Mouse (Mus musculus): ENCODE measurements at regions not wholly inside any gene's neighbourhood (a gene's known extent, or its start where the extent isn't known, plus 50 kb on each side); places are given as distances from the start of the nearest gene placed in this dataset.

GRCm38 (mm10) chr2:137257847-137258515 is 141.5 kb upstream of the Jag1 start:
- DNase-seq (ENCODE audit: inconsistent ontology term) = no peak

- no peak for DNase-seq (ENCODE audit: inconsistent ontology term)
Observed at GRCm38 (mm10) chr2:137247931-137248330, 131.5 kb upstream of the Jag1 start.

GRCm38 (mm10) chr2:137244370-137244769 is 127.9 kb upstream of the Jag1 start:
- DNase-seq (ENCODE audit: inconsistent ontology term) = no peak

- DNase-seq (ENCODE audit: inconsistent ontology term) = no peak
Observed at GRCm38 (mm10) chr2:137243914-137244313, 127.5 kb upstream of the Jag1 start.

GRCm38 (mm10) chr2:137236961-137237360 is 120.5 kb upstream of the Jag1 start:
- no peak for DNase-seq (ENCODE audit: inconsistent ontology term)

- no peak for DNase-seq (ENCODE audit: inconsistent ontology term)
Observed at GRCm38 (mm10) chr2:137233936-137234335, 117.5 kb upstream of the Jag1 start.

GRCm38 (mm10) chr2:137231161-137231560 is 114.7 kb upstream of the Jag1 start:
- DNase-seq (ENCODE audit: inconsistent ontology term) = no peak

GRCm38 (mm10) chr2:137229422-137230069 is 113.1 kb upstream of the Jag1 start:
- no peak for DNase-seq (ENCODE audit: inconsistent ontology term)

GRCm38 (mm10) chr2:137227495-137227894 is 111.1 kb upstream of the Jag1 start:
- no peak for DNase-seq (ENCODE audit: inconsistent ontology term)

GRCm38 (mm10) chr2:137224702-137225552 is 108.5 kb upstream of the Jag1 start:
- DNase-seq (ENCODE audit: inconsistent ontology term) = peak; percentile 13

- DNase-seq (ENCODE audit: inconsistent ontology term) = no peak
Observed at GRCm38 (mm10) chr2:137215697-137216096, 99.3 kb upstream of the Jag1 start.

GRCm38 (mm10) chr2:137207846-137208245 is 91.4 kb upstream of the Jag1 start:
- no peak for DNase-seq (ENCODE audit: inconsistent ontology term)

GRCm38 (mm10) chr2:137204274-137204850 is 87.9 kb upstream of the Jag1 start:
- peak; percentile 20 for DNase-seq (ENCODE audit: inconsistent ontology term)

- DNase-seq (ENCODE audit: inconsistent ontology term) = no peak
Observed at GRCm38 (mm10) chr2:137200101-137200500, 83.7 kb upstream of the Jag1 start.

- no peak for DNase-seq (ENCODE audit: inconsistent ontology term)
Observed at GRCm38 (mm10) chr2:137192183-137192582, 75.7 kb upstream of the Jag1 start.

- DNase-seq (ENCODE audit: inconsistent ontology term) = no peak
Observed at GRCm38 (mm10) chr2:137169176-137169575, 52.7 kb upstream of the Jag1 start.

- DNase-seq (ENCODE audit: inconsistent ontology term) = no peak
Observed at GRCm38 (mm10) chr2:137168626-137169025, 52.2 kb upstream of the Jag1 start.

Data from Muller cell, postnatal 12 days (primary cell).